Mouse (Mus musculus) layer of hippocampus, postnatal 14 days (tissue): ENCODE data around the gene Slc22a5. TPM values are rescaled to one million over a fixed set of nuclear protein-coding genes. Genes with fewer than 3 reads are reported as not detected.
A peak's percentile ranks its signal among the peaks of the same experiment; 100 is the strongest.
"Not testable (repeated sequence)": the region's sequence is repeated elsewhere in the genome, so short reads cannot be mapped to it uniquely, and the experiment has no call there.

Experiments
- DNase-seq, 2 experiments: peaks; one replicate each; pipeline ENCODE4 v3.0.0; 2021 to 2022; ENCODE audit warnings: low spot score in 2 of 2, mixed read lengths in 1 of 2
- long read RNA-seq, 2 experiments: library from polyadenylated mRNA; stranded (forward); transcript quantifications; one replicate each; pipeline ENCODE4 v2.0.0; 2021
- total RNA-seq, 2 experiments: library from RNA; stranded (reverse); gene quantifications; 2 replicates each; pipeline ENCODE4 v1.2.3; 2021

Gene Slc22a5
- total RNA-seq: 10 to 100 TPM; 12.4 to 13.5 TPM
- long read RNA-seq, experiment 1, partial matches to known transcripts: 2 of 12 reads
- long read RNA-seq, experiment 1, other reads (novel, unspliced or antisense): 6 of 12 reads
- long read RNA-seq, experiment 2, transcript Slc22a5-201 (10 exons, 3,062 nt): major isoform, 9 of 15 reads
- long read RNA-seq, experiment 2, partial matches to known transcripts: 0 of 15 reads
- long read RNA-seq, experiment 2, other reads (novel, unspliced or antisense): 6 of 15 reads

DNA sequence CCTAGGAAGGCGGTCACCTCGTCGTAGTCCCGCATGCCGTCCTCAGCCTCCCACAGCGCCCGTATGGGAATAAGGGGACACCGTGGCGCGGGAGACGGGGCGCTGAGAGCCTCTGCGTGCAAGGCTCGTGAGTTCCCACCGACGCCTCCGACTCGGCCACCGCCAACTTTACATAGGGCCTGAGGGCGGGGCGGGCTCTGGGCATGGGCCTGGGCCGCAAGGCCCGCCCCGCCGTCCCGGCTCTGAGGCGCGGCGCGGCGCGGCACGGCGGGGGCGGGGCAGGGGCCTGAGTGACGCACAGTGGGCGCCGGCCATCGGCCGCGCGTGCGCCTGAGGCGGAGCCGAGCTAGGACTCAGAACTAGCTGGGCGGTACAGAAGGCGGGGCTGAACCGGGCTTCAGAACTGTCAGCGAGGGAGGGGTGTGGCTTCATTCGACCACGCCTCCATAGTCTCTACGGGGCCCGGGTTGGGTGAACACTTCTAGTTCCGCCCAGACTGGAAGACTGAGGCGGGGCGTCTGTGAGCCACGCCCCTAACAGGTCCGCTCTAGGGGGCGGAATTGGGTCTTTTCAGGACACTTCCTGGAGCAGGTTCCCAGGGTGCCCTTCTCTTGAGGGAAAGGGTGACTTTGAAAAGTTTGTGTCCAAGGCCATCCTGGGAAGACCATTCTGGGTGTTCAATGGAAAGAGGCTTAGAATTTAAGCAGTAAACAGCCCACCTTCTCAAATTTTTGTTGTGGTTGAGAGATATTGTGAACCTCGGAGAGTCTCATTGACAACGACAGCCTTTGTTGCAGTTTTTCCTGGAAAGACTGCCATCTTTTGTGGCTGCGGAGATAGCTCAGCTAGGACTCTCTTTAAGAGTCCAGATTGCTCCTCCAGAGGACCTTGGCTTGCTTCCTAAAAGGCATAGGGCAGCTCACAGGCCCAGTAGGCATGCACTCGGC lies at the start of gene Slc22a5:
TSS of gene Slc22a5 (minus strand) at position 156 of the 947 bp plus-strand sequence.
- DNase-seq: peak; percentile 98 to 99

GRCm38 (mm10) chr11:53931944-53932318 lies 40.5 kb upstream of the Slc22a5 start:
- not testable (repeated sequence) for DNase-seq

DNA sequence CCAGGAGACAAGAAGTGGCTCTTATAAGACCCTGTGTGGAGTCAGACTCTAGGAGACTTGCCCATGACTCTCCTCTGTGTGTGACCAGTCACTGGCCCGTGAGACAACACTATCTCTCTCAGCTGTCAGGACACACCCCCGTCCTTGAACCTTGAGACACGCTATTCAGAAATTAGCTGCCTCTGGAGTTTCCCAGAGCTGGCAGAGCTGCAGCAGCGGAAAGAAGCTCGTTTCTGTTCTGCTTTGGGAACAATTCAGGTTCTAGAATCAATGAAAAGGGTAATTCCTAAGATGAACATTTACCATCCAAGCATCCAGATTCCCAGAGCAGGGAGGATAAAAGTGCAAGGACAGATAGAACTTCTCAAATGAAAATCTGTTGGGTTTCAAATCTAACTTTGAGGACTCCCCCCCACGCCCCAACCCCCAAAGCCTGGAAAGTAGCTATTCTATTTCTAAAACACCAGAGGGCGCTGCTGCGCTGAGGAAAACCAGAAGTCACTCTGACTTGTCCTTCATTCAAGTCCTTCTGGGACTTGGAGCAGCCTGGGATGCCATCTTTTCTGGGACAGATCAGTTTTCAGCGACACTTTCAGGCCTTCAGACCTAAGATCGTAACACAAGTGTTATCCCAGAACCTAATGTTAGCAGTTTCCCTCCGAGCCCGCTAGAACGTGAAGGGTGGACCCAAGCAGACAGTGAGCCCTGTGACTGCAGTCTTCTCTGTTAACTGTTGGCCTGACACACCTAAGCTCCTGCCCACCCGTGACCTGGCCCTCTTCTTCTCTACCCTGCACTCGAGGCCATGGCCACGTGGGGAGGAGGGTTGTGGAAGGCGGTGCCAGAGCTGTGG lies 39.9 kb upstream of the Slc22a5 start:
- peak; percentile 66 to 75 for DNase-seq

DNA sequence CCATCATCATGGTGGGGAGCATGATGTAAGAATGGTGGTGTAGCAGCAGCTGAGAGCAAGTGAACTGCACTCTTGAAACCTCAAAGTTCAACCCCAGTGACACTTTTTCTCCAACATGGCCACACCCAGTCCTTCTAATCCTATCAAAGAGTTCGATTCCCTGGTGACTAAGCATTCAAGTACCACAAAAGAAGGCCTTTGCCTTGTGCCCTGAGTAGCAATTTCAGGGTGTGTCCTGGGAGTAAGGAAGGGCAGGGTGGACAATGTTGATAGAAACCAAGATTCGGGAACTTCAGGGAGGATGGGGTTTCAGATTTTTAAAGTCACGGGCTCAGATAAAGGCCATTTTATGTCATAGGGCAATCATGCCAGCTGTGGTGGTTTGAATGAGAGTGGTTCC lies 38.3 kb upstream of the Slc22a5 start:
- DNase-seq: no peak

DNA sequence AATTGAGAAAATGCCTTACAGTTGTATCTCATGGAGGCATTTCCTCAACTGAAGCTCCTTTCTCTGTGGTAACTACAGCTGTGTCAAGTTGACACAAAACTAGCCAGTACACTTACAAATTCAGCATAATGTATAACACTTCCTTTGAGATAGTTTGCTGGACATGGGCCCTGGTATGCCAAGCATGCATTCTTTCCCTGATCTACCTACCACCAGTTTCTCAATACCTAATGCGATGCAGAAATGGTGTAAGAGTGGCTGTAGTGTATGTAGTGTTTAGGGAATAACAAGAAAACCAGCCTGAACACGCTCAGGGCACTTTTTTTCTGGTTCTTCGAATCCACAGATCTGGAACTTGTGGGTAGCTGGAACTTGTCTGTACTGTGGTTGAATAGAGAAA lies 37.1 kb upstream of the Slc22a5 start:
- DNase-seq: no peak

DNA sequence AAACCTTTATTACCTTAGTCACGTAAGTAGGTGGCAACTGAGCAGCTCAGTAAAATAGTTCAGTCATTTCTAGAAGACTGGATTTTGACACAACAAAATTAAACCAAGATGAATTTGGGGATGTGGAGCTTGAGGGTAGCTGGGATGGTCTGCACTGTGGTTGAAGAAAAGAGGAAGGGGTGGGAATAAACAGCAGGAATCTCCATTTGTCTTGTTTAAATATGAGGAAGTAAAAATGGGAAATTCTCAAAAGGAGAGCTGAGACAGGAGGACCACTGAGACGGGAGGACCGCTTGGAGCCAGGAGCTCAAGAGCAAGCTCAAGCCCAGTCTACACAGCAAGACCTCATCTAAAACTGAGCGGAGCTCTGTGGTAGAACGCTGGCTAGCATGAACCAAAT lies 34.8 kb upstream of the Slc22a5 start:
- DNase-seq: no peak

GRCm38 (mm10) chr11:53918851-53919250 lies 27.4 kb upstream of the Slc22a5 start:
- DNase-seq: no peak

DNA sequence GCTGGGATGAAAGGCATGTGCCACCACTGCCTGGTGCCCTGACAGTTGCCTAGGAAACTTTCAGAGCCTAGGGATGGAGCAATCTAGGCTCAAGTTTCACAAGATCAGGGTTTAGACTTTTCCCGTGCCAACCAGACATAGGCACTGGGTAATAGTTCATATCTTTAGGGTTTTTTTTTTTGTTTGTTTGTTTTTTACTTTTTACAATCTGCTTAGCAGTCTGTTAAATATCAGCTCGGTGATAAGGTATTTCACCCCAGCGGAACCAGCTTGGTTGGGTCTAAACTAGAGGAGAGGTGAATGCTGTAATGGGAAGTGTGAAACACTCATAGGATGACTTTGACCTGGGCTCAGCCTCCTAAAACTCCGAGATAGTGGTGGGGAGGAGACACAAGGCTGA lies 19.6 kb upstream of the Slc22a5 start:
- DNase-seq: no peak

- no peak for DNase-seq
These were observed 17.2 kb upstream of the Slc22a5 start for GRCm38 (mm10) chr11:53908686-53909085.

- no peak for DNase-seq
These were observed 13.1 kb upstream of the Slc22a5 start for GRCm38 (mm10) chr11:53904534-53904925.

GRCm38 (mm10) chr11:53903781-53904533 lies 12.5 kb upstream of the Slc22a5 start:
- no peak for DNase-seq

DNA sequence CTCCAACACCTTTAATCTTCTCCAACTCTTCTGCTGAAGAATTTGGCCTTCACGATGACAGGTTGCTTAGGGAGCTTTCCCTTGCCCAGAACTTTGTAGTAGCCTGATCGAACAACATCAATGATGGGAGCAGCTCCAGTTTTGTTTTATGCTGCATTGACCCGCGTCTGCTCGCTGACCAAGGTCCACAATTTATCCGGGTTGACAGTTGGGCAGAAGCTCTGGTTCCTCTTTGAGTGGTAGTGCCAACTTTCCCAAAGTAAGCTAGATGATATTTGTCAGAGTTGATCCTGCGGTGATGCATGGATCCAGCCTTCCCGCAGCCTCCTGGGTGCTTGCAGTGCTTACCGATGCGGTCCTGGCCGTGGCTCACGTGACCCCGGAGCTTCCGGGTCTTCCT lies 11.3 kb upstream of the Slc22a5 start:
- DNase-seq: no peak

DNA sequence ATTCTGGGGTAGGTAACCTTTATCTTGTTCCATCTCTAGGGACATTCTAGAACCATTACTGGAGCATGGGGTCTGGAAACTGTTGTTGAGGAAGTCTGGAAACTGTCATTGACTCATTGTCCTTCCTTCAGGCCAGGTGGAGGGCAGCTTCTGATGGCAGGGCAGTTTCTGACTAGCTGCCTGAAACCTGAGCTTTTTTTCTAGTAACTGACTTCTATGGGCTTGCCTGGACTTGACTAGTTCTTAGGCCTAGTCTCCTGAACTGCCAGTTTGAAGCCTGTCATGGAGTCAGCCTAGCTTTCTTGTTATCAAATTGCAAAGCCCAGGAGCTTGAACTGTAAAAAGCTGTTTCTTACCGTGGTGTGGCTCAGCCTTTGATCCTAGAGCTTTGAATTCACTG lies 9.5 kb upstream of the Slc22a5 start:
- DNase-seq: no peak

DNA sequence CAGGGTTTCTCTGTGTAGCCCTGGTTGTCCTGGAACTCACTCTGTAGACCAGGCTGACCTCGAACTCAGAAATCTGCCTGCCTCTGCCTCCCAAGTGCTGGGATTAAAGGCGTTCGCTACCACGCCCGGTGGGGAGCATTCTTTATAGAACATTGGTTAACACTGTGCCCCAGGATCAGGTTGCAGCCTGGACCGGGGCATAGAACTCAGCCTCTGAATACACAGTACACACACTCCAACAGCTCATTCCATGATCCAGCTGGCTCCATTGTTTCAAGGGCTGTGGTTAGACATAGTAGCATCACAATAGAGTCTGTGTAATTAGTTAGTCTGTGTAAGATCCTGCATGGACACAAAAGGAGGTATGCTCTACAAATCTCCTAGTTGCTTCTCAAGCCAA lies 8.5 kb upstream of the Slc22a5 start:
- no peak for DNase-seq

GRCm38 (mm10) chr11:53899004-53899403 lies 7.5 kb upstream of the Slc22a5 start:
- no peak for DNase-seq

- no peak for DNase-seq
These were observed 5.5 kb upstream of the Slc22a5 start for GRCm38 (mm10) chr11:53896935-53897334.

DNA sequence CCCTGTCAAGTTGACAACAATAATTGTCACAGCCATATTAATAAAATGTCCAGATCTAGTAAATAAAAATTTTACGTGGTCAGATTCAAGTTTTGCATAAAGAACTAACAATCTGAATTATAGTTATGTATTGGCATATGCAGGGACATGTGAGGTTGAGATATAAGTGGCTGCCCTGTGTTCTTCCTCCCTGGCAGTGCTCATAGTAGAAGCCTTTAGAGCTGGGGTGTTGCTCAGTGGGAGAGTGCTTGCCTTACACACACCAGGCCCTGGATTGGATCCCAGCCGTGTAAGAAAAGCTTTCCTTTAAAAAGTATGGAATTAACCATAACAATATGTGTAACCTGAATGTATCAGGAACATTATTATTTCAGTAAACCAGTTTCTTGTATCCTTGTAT lies 2.0 kb upstream of the Slc22a5 start:
- DNase-seq: no peak

GRCm38 (mm10) chr11:53892716-53893416 lies 1.4 kb upstream of the Slc22a5 start:
- DNase-seq: no peak

GRCm38 (mm10) chr11:53890906-53891504 lies 455 bp downstream of the Slc22a5 start:
- no peak for DNase-seq

DNA sequence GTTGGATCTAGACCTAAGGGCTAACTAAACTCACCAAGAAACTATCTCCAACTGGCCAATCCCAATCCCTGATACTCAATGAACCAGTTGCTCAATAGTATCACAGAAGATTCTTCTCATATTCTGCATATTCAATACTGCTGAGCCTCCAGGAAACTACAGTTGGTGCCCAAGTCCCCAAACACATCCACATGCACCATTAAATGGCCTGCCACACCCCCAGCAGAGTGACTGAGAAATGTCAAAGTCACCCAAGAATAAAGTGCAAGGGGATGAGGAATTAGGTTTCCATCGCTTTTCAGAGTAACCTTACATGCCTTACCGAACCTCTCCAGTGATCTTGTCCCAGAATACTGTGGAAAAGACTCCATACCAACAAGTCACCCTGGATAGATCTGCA lies 1.2 kb downstream of the Slc22a5 start:
- no peak for DNase-seq
